Mouse (Mus musculus) Muller cell, postnatal 12 days (primary cell): ENCODE data around the gene Gm1113.

ENCODE experiments used
- DNase-seq: peaks from one replicate; pipeline ENCODE4 v3.0.0-alpha.2; 2015; ENCODE audit errors: inconsistent ontology term

Gene Gm1113

DNA sequence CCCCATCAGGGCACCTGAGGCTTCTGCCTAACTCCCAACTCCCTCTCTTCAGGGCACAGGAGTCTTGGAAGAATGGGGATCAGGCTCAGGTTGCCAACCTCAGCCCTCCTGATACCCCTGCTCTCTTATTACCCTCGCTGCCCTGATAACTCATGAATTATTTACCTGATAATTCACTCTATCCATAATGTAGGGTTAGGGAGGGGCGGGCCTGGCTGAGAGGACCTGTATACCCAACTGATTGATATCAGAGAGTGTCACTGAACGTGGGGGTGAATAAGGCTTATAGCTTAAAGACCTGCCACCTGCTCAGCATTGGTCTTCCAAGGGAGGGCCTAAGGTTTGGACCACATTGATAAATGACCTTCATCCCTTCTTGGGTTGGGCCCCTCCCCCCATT, at the start of gene Gm1113:
TSS of gene Gm1113 (minus strand) at position 101 of the 400 bp plus-strand sequence.
- no peak for DNase-seq

- DNase-seq: no peak
These were observed 46.6 kb upstream of the Gm1113 start for GRCm38 (mm10) chr9:35564536-35565240.

DNA sequence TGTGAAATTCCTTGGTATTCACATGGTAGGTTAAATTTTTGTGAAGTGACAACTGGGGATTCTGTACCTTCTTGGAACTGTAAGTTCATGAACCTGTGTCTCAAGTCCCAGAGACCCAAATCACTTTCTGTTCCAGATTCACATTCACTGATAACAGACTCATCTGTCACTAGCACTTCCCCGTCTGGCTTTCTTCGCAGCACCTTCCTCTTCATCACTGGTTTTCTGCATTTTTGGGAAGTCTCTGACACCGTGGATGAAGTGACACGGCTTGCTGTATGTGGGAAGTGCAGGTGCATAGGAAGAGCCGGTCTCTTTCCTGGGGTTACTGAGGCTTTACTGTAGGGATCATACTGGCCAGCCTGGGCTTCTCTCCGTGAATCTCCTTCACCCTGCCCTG, 43.5 kb upstream of the Gm1113 start:
- DNase-seq: no peak

DNA sequence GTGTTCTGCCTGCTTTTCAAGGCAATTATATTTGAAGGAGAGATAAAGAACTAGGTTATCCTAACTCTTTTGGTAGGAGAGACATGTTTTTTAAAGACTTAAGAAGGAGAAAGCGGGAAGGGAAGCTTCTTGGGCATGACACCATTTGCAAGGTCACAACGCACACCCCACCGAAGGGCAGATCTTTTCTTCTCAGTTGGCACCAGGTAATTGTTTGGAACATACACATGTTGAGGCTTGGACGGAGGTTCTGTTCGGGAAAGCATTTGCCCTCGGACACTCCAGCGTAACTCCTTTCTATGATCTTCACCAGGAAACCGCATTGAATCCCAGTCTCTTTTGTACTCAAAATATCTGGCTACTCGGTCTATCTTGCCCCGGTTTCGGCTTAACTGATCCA, 43.0 kb upstream of the Gm1113 start:
- DNase-seq: no peak

DNA sequence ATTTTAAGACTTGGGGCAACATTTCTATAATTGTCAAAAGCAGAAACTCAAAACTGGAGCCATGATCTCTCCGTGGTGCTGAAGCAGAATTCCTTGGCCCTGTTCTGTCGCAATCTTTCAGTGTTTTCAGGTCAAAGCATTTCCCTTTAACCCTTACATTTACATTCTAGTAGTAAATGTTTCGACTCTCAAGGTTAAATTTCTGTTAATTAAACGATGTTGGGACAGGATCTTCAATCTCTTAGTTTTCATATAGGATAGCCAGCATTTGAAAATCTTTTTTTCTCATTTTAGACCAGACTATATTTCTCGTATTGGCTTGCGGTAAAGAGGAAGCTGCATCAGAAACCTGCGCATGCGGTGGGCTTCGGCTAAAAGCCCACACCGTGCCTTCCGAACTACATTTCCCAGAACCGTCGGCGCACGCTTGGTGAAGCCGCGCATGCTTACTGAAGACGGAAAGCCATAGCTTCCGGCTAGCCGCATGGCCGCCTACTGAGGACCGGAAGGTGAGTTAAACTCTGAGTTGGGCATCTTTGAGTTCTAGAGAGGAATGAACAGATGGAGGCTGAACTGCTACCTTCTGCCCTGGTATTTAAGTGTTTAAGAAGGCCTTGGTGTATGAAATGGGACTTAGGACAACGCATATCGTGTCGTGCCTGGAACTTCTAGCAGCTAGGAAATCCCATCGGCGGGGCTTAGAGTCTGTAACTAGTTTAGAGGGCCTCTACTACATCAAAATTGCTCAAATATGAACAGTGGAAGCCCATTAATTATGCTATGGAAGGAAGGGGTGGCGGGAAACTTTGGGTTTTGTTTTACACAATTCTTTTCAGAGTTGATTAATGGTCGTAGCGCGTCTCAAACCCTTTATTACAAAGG, 41.2 kb upstream of the Gm1113 start:
- DNase-seq: peak; percentile 69

- DNase-seq: peak; percentile 72
These were observed 40.4 kb upstream of the Gm1113 start, which contains the start of the genes Ddx25 and Pus3 for GRCm38 (mm10) chr9:35558257-35559008. Gene Ddx25 (minus strand): TSS chr9:35558528. Gene Pus3 (plus strand): TSS chr9:35558595.

- no peak for DNase-seq
These were observed 38.5 kb upstream of the Gm1113 start for GRCm38 (mm10) chr9:35556494-35557102.

DNA sequence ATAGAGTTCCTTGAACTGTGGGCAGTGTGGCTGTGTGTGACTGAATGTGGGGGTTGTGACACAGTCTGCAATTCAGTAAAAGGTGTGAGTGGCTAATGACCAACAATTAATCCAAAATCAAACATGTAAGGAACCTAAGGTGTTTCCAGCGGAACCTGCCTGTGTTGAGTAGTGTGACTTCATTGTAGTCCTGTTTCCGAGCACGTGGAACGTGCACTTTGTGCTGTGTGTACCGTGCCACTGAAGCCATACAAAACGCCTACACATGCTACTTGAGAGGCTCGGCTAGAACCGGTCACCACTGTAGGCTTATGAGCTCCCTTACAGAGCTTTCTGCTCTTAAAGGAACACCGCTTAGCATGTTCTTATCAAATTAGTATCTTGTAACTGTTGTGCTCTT, 30.4 kb upstream of the Gm1113 start:
- DNase-seq: no peak

- DNase-seq: no peak
These were observed 28.7 kb upstream of the Gm1113 start for GRCm38 (mm10) chr9:35546745-35547144.

- DNase-seq: no peak
These were observed 27.6 kb upstream of the Gm1113 start for GRCm38 (mm10) chr9:35545704-35546103.

DNA sequence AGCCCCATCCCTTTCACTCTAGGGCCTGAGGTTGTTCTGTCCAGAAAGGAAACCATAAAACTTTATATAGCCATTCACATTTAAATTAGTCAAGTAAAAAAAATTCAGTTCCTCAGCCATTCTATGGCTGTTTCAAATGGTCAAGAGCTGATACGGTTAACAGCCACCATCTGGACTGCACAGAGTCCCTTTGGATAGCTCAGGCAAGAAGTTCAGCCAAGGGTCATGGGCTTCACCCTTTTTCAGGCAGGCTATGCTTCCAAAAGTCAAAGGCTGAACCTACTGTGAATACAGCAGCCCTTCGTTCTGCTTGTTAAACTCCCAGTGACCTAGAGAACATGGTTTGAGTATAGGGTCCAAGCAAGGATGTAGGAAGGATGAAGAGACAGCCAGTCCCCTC, 26.6 kb upstream of the Gm1113 start:
- no peak for DNase-seq

DNA sequence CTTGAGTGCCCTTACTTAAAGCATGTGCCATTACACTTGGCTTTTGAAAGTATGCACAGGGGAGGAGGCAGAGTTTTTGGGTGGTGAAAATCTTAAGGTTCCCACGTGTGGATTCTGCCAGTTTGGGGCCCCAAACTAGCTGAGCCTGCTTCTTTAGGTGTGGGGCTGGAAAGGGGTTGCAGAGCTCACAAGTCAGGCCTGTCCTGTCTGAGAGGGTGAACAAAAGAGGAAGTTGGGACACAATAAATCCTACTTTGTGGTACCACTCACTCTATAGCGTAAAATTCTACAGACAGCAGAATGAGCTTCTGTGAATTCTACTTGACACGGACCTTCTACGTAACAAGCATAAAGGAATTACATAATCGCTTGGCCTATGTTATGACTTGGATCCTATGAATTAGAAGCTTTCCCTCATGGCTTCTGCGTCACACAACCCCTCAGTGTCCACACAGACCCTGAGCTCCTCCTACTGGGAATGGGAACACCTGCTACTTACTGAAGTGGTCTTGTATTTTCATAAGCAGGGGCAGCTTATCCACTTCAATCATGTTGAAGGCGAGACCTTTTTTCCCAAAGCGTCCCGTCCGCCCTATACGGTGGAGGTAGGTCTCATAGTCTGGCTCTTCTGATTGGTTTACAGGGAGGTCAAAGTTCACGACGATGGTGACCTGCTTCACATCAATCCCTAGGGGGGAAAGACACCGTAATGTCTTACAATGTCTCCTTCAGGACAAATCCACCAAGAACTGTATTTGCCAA, 25.2 kb upstream of the Gm1113 start:
- no peak for DNase-seq

DNA sequence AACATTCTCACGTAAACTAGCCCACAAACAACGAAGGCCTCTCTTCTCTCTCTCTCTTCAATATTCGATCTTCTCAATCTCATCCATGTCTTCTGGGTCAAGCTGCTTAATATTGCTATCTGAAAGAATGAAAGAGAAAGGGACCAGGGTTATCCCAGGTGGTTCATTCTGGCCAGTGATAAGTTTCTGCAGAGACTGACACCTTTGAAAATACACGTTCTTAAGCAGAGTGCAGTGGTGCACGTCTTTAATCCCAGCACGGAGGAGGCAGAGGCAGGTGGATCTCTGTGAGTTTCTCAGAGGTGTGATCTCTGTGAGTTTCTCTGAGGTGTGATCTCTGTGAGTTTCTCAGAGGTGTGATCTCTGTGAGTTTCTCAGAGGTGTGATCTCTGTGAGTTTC, 23.9 kb upstream of the Gm1113 start:
- DNase-seq: no peak

DNA sequence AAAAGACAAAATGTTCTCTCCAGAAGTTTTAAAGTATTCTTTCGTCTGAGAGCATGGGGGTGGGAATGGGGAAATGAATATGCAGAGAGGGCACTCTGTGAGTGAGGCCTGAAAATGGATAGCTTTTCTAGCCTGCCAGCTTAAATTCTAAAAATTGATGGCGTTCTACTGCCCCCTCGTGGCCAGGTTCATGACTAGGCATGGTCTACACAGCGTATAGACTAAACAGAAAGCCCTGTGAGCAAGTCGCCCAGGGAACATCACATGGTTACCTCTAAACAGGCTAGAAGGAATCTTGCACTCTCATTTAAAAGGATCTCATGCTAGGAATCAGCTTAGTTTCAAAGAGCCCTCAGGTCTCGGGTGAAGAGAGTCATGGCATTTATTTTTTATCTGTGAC, 23.4 kb upstream of the Gm1113 start:
- DNase-seq: peak; percentile 61

DNA sequence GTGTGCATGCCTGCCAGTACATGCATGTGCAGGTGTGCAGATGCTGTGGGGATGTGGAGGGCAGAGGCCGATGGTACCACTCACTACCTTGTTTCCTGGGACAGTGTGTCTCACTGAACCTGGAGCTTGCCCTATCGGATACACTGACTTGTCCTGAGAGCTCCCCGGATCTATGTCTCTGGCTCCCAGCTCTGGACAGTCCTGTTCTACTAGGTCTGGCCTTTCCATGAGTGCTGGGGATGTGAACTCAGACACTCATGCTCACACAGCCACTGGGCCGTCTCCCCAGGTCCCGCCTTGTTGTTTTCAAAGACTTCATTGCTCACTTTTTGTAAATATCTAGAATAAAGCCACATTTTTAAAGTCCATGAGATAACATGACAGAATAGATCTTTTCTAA, 23.0 kb upstream of the Gm1113 start:
- no peak for DNase-seq

GRCm38 (mm10) chr9:35539001-35539750, 21.1 kb upstream of the Gm1113 start:
- DNase-seq: no peak

DNA sequence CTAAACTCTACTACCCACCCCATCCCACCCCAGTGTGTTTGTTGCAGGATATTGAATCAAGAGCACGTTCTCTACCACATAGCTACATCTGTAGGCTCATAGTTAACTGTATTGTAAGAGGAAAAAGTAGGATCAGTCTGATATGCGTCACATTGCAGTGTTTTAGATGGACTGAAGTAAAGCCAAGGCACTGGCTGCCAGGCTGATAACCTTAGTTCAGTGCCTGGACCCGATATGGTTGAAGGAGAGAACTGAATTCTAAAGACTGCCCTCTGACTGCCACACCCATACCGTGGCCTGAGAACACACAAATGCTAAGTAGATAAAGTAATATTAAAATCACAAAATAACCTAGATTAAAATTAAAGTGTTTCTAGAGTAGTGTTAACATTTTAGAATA, 17.8 kb upstream of the Gm1113 start:
- DNase-seq: no peak

DNA sequence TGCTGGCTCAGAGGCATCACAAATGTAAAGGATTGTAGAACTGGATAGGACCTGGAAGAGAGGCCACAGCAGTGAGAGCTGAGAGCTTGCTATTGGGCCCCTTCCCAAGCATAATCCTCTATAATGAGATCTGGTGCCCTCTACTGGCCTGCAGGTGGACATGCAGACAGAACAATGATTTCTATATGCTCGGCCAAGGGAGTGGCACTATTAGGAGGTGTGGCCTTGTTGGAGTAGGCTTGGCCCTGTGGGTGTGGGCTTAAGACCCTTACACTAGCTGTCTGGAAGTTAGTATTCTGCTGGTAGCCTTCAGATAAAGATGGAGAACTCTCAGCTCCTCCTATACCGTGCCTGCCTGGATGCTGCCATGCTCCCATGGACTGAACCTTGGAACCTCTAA, 17.0 kb upstream of the Gm1113 start:
- DNase-seq: peak; percentile 51

DNA sequence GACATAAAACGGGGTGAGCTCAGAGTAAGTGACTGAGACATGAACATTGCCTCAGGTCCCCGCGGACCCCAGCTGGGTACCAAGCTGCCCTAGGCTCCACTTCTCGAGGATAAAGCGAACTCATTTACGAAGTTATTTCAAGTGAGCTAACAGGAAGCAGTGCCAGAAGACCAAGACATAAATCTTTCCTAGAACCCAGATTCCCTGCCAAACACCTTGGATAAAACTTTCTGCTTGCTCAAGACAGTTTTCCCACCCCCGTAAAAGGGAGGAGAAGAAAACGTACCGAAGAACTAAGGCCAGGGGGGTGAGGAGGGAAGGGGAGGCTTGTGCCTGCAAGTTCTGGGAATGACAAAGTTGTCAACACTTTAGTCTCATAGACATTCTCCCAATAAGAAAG, 15.2 kb upstream of the Gm1113 start:
- DNase-seq: no peak

GRCm38 (mm10) chr9:35529796-35530195, 11.7 kb upstream of the Gm1113 start:
- DNase-seq: no peak
